Mouse (Mus musculus): Measurements from ENCODE around the gene Epo.

Epo gene

GRCm38 (mm10) chr5:137485071-137485850 lies 47.8 kb downstream of the Epo start:
- intact Hi-C loops (cut with DNase I): no loop called here

DNA sequence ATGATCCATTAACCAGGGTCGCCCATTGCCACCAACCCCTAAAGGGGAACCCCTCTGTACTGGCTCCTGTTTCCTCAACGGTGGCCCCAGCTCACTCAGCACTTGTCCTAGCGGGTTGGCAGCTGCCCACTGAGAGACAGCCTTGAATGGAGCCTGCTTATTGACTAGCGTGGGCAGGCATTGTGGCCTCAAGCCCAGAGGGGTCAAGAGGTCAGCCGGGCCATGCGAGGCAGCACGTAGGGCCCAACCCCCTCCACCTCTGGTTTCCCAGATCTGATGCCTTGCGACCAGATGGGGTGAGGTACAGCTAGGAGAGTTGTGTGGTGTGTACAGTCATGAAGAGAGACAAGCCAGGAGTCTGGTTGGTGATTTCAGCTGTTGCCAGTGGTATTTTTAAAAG lies 51.1 kb downstream of the Epo start:
- intact Hi-C loops (cut with DNase I): no loop called here

GRCm38 (mm10) chr5:137481138-137481537 lies 51.9 kb downstream of the Epo start:
- intact Hi-C loops (cut with DNase I): no loop called here

GRCm38 (mm10) chr5:137476964-137477363 lies 56.1 kb downstream of the Epo start, which contains the start of gene Zan:
Gene Zan (minus strand): TSS chr5:137477064.
- intact Hi-C loops (cut with DNase I): no loop called here

- intact Hi-C loops (cut with DNase I): no loop called here
Measured at GRCm38 (mm10) chr5:137474351-137474750, 58.7 kb downstream of the Epo start.

DNA sequence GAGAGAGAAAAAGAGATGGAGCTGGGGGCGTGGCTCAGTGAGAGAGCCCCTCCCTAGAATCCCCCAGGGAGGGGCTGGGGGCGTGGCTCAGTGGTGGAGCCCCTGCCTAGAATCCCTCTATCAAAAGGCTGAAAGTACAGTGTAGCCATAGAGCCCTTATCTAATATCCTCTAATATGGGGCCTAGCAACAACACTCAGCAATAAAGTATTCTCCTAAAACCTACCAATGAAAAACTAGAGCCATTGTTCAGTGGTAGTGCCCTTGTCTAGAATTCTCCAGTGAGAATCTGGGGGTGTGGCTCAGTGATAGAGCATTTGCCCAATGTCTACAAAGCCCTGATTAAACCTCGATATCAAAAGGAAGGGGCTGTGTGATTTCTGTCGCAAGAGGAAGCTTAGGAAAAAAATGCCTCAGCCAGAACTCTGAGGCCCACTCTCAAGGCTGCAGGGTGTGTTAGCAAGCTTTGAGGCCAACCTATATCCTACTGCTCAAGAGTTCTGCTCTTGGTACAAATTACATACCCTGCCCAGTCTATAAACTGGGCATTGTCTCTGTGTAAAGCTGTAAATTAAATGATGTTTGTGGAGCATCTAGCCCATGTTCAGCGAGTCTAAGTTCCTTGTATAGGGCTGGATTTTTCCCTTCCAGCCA lies 60.7 kb downstream of the Epo start:
- intact Hi-C loops (cut with DNase I): no loop called here

GRCm38 (mm10) chr5:137466946-137467345 lies 66.1 kb downstream of the Epo start:
- intact Hi-C loops (cut with DNase I): no loop called here

GRCm38 (mm10) chr5:137465049-137465448 lies 68.0 kb downstream of the Epo start:
- intact Hi-C loops (cut with DNase I): no loop called here

DNA sequence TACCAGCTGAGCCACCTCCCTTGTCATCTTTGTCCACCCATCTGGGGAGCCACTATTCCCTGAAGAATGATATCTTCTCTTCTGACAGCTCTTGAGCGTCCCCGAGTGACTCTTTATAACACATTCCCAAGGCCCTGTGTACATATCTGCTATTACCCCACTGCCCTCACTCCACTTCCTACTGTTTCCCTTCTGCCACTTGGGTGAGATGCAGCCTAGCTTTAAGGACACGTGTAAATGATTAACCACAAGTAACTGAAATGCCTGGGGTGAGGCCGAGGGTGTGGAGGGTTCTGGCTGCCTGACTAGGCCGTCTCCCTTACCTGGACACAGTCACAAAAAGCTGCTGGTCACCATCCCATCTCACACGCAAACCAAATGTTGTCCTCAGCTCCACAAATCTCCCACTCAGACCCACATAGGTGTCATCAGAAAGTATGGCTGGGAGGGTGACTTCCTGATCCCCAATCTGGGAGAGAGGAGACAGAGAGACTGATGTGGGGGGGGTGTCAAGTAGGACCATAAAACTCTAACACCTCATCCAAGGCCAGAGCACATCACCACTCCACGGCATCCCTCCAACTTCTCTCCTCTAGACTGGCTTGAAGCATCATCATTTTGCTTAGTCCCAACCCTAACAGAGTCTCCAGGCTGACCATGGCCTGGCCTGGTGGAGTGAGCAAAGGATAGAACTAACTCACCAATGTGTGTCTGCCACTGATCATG lies 77.0 kb downstream of the Epo start:
- intact Hi-C loops (cut with DNase I): no loop called here

GRCm38 (mm10) chr5:137455206-137455605 lies 77.8 kb downstream of the Epo start:
- intact Hi-C loops (cut with DNase I): no loop called here

DNA sequence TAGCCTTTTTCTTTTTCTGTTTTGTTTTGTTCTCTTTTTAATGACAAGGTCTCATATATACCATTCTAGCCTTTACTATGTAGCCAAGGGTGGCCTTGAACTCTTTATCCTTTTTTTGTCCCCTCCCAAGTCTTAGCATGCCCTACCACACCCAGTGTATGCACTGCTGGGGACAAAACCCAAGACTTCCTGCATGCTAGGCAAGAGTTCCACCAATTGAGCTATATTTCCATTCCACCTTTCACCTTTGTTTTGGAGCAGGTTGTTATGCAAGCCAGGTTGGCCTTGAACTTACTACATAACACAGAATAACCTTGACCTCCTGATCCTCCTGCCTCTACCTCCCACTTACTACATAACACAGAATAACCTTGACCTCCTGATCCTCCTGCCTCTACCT lies 87.5 kb downstream of the Epo start:
- intact Hi-C loops (cut with DNase I): no loop called here

DNA sequence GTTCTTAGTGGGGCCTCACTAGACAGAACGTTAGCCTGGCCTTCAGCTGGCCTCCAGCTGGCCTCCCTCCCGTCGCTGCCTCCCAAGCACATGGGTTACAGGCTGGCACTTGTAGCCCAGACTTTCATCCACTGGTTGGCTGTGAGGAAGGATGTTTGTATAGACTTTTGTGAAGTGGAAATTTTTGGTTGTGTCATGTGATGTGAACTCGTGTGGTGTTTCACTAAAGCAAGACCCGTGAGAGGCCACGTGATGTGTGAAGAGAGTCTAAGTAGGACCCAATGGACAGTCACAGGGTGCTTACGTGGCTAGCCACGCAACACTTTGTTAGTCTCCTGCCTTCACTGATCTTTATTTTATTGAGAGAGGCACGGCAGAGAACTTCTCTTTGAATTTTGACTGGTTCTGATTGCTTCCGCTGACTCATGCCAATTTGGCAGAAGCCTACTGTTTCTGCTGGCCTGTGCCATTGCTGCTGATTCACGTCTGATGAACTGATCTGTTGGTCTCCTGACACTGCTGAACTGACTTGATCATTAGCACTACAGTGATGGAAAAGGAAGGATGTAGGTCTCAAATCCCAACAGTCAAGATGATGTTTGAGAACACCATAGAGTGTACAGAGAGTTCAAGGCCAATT lies 92.7 kb downstream of the Epo start:
- intact Hi-C loops (cut with DNase I): no loop called here

- intact Hi-C loops (cut with DNase I): no loop called here
Measured at GRCm38 (mm10) chr5:137433889-137434288, 99.2 kb downstream of the Epo start.

Small RNAs within 50 kb of the gene (microRNA-seq; reads per million reads assigned to microRNA genes)
- gene Mir6418: 0.69 to 1.1 reads per million in 2 experiments
